Mouse (Mus musculus) testis, adult 2 months (tissue): Measurements from ENCODE around the gene Gmpr. TPM values are rescaled to one million over a fixed set of nuclear protein-coding genes. Genes with fewer than 3 reads are reported as not detected.

Experiments
- H3K27ac ChIP-seq: fragments of 200-500 bp; 2 replicates; pipeline ENCODE4 v1.5.1; 2012; ENCODE audit warnings: low read depth, low read length; ENCODE audit not compliant: control insufficient read depth, insufficient read depth
- H3K27me3 ChIP-seq: fragments of 200-500 bp; 2 replicates; pipeline ENCODE4 v1.6.1; 2012; ENCODE audit warnings: mild to moderate bottlenecking, low read length, moderate library complexity; ENCODE audit not compliant: control insufficient read depth, insufficient read depth
- H3K36me3 ChIP-seq: fragments of 200-500 bp; 2 replicates; pipeline ENCODE4 v1.6.1; 2012; ENCODE audit warnings: mild to moderate bottlenecking, low read length; ENCODE audit not compliant: control insufficient read depth, insufficient read depth
- H3K4me1 ChIP-seq: fragments of 200-500 bp; 2 replicates; pipeline ENCODE4 v1.6.1; 2012; ENCODE audit warnings: low read length; ENCODE audit not compliant: control insufficient read depth, insufficient read depth
- H3K4me3 ChIP-seq: fragments of 200-500 bp; 2 replicates; pipeline ENCODE4 v1.5.1; 2012; ENCODE audit warnings: low read depth, mild to moderate bottlenecking, low read length, moderate library complexity, mixed read lengths; ENCODE audit not compliant: control insufficient read depth
- CTCF ChIP-seq: fragments of 200-500 bp; IDR thresholded peaks from 2 replicates; pipeline ENCODE4 v1.5.1; 2012; ENCODE audit warnings: low read depth, mild to moderate bottlenecking, inconsistent platforms, low read length, moderate library complexity; ENCODE audit not compliant: control insufficient read depth, insufficient read depth, insufficient replicate concordance
- POLR2A ChIP-seq: fragments of 200-500 bp; IDR thresholded peaks from 2 replicates; pipeline ENCODE4 v1.6.1; 2012; ENCODE audit warnings: low read depth, mild to moderate bottlenecking, inconsistent platforms, low read length, moderate library complexity; ENCODE audit not compliant: control insufficient read depth
- polyA plus RNA-seq: library from polyadenylated mRNA; depleted of rRNA; stranded (reverse); fragments of >200 nt; gene quantifications from 2 replicates; pipeline ENCODE4 v1.2.3, GENCODE M21; 2012

The Gmpr gene
- polyA plus RNA-seq, 1 experiment: 6.4 TPM

DNA sequence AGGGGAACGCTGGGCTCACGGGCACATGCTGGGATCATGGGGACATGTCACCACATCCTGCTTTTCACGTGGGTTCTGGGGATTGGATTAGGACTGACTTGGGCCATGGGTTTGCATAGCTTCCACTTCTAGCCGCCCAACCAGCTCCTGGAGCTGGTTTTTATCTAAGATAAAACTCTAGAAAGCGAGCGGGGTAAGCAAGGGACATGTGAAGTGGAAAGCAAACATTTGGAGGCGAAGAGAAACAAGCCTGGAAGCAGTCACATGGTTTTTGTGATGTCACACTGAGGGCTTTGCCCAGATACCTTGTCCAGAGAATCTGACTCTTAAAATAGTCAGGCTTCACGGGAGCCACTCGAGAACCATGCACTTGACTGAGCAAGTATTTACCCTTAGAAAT lies 29.9 kb downstream of the Gmpr start:
- Histone ChIP-seq H3K27me3 (no peaks in the 10 kb centered on the region), H3K27ac (no peak overlapping the region), H3K4me3 (no peak overlapping the region), H3K36me3 (no peaks in the 10 kb centered on the region), H3K4me1 (no peaks in the 10 kb centered on the region)
- TF ChIP-seq CTCF: no peak
- no peak for TF ChIP-seq POLR2A

DNA sequence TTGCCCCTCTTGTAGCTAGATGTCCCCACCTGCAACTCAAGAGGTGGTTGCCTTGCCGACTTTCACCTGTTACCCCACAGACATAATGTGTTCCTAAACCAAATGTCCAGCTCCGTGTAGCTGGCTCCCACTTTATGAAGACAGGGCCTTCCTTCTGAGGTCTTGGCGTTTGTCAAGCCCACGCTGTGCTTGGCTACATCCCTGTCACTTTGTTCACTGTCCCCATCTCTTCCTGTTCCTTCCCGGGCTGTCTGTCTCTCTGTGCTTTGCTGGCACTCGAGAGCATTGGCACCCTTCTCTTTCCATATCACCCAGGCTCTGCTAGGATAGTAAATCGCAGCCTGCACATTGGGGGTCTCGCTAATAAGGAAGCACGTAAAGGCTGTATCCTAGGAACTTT lies 30.8 kb downstream of the Gmpr start:
- no peak overlapping the region for H3K4me3 ChIP-seq
- H3K27ac ChIP-seq: no peak overlapping the region
- H3K36me3 ChIP-seq: no peaks in the 10 kb centered on the region
- no peak for TF ChIP-seq CTCF
- no peak for TF ChIP-seq POLR2A
- no peaks in the 10 kb centered on the region for H3K27me3 ChIP-seq
- H3K4me1 ChIP-seq: no peaks in the 10 kb centered on the region

- Histone ChIP-seq H3K27ac (no peak overlapping the region), H3K4me1 (no peaks in the 10 kb centered on the region), H3K36me3 (no peaks in the 10 kb centered on the region), H3K4me3 (no peak overlapping the region; the same call in 1 of the 2 replicates), H3K27me3 (no peaks in the 10 kb centered on the region)
- TF ChIP-seq CTCF: peak; percentile 32; the same call in 1 of the 2 replicates
- no peak for TF ChIP-seq POLR2A
Observed at GRCm38 (mm10) chr13:45538532-45539204, 31.4 kb downstream of the Gmpr start.

GRCm38 (mm10) chr13:45539205-45539568 lies 31.9 kb downstream of the Gmpr start:
- H3K27ac ChIP-seq: no peak overlapping the region
- H3K4me3 ChIP-seq: no peak overlapping the region; the same call in none of the 2 replicates
- no peak for TF ChIP-seq POLR2A
- peak; percentile 74 for TF ChIP-seq CTCF

DNA sequence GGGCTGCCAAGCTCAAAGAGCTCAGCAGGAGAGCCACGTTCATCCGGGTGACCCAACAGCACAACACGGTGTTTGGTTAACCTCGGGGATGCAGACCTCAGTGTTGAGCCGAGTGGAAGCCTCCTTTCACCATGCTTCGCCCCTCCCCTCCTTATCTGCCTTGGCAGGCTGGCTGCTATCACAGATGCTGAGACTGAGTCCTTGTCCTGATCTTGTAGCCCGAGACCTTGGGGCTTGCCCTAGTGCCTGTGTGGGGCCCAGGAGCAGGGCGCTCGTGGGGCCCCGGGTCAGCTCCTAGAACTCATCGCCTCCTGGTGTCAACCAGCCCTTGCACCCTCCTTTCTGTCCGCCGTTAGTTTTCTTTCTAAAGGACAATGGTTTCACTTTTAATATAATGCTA lies 38.7 kb downstream of the Gmpr start:
- Histone ChIP-seq H3K4me1 (no peaks in the 10 kb centered on the region), H3K27ac (no peak overlapping the region), H3K4me3 (no peak overlapping the region), H3K36me3 (no peaks in the 10 kb centered on the region), H3K27me3 (no peaks in the 10 kb centered on the region)
- no peak for TF ChIP-seq POLR2A
- TF ChIP-seq CTCF: no peak

More at GRCm38 (mm10) chr13:45539205-45539568, 31.9 kb downstream of the Gmpr start:
- Histone ChIP-seq H3K27me3 (no peaks in the 10 kb centered on the region), H3K36me3 (no peaks in the 10 kb centered on the region), H3K4me1 (no peaks in the 10 kb centered on the region)

GRCm38 (mm10) chr13:45546946-45547345 lies 39.7 kb downstream of the Gmpr start:
- H3K27ac ChIP-seq: no peak overlapping the region
- no peaks in the 10 kb centered on the region for H3K27me3 ChIP-seq
- no peaks in the 10 kb centered on the region for H3K4me1 ChIP-seq
- H3K4me3 ChIP-seq: no peak overlapping the region
- H3K36me3 ChIP-seq: no peaks in the 10 kb centered on the region
- no peak for TF ChIP-seq POLR2A
- TF ChIP-seq CTCF: no peak

DNA sequence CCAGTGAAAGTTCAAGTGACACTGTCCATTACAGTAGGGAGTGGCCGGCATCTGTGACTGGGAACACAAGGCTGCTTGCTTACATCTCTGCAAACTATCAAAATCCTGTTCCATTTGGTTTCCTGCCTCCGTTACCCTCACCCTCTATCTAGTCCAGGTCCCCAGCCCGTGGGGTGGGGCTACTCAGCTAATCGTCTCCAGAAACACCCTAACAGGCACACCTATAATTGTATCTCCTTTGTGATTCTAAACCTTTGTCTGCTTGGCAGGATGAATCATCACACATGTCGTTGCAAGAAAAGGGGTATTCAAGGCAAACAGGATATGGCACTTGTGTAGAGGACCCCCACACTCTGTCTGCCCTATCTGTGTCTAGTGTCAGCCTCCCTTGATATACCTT lies 40.3 kb downstream of the Gmpr start:
- TF ChIP-seq CTCF (no peak), POLR2A (no peak)
- Histone ChIP-seq H3K27me3 (no peaks in the 10 kb centered on the region), H3K27ac (no peak overlapping the region), H3K36me3 (no peaks in the 10 kb centered on the region), H3K4me3 (no peak overlapping the region), H3K4me1 (no peaks in the 10 kb centered on the region)

DNA sequence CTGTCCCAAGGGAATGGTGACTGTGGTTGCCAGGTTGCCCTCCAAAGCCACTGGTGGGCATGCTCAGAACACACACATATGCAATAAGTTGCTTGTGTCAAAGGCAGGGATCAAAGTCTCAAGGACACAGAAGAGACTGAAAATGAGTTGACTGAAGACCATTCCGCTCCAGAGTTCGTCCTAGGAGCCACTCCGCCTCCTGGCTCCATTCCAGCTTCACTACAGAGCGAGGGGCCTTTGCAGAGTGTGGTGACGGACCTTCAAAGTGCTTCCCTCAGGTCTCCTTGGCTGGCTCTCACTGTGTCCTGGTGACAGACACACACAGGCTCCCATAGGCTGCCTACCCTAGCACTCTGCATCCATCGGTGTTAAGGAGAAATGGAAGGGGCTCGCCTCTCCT lies 46.4 kb downstream of the Gmpr start:
- H3K4me3 ChIP-seq: no peak overlapping the region
- H3K27me3 ChIP-seq: no peaks in the 10 kb centered on the region
- no peak overlapping the region for H3K27ac ChIP-seq
- no peaks in the 10 kb centered on the region for H3K4me1 ChIP-seq
- no peak for TF ChIP-seq CTCF
- TF ChIP-seq POLR2A: no peak
- no peaks in the 10 kb centered on the region for H3K36me3 ChIP-seq
